Mouse (Mus musculus) erythroblast, embryonic 14.5 days (primary cell): ENCODE data around the gene Gja5.

Source experiments
- GATA1 ChIP-seq: IDR thresholded peaks from 2 replicates; pipeline ENCODE4 v1.6.1; 2012; ENCODE audit warnings: low read length, inconsistent platforms, mixed read lengths
- TAL1 ChIP-seq: IDR thresholded peaks from 3 replicates; pipeline ENCODE4 v1.6.1; 2012; ENCODE audit warnings: low read length, inconsistent platforms, mixed read lengths

DNA sequence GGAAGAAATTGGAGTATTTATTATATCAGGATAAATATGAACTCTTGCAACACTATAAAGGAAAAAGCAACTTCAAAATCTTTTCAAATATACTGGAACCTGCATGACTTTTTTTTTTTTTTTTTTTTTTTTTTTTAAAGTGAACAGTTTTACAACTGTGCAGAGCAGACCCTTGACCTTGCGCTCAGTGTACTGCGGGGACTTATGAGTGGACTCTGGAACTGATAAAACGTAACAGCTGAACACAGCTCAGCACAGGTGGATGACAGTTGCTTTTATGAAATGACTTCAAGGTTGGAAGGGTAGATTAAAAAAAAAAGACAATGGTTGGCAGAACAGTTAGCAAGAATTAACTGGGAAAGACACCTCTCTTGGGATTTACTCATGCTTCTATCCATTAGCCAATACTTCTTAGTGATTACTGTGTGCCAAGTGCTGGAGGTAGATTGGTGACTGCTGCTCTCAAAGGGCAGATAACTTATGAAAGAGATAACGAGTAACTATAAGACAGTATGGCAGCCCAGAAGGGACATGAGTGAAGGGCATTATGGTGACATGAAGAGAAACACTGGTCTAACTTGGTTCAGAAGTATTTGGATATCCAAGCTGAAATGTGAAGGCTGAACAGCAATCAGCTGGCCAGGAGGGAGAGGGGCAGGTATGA is 2.0 kb upstream of the Gja5 start:
- TF ChIP-seq TAL1, result no peak
- no peak for TF ChIP-seq GATA1
